Mouse (Mus musculus) c-Kit-positive CD71-positive TER-119-negative erythroid progenitor cells, embryonic 14.5 days (primary cell): ENCODE data around the gene Chrdl2.

Experiments
- DNase-seq: peaks from one replicate; pipeline ENCODE4 v3.0.0-alpha.2; 2013; ENCODE audit warnings: low read depth

Gene Chrdl2

GRCm38 (mm10) chr7:99982256-99983242 is 23.4 kb upstream of the Chrdl2 start:
- DNase-seq: no peak

- no peak for DNase-seq
Observed at GRCm38 (mm10) chr7:99988725-99989124, 17.2 kb upstream of the Chrdl2 start.

DNA sequence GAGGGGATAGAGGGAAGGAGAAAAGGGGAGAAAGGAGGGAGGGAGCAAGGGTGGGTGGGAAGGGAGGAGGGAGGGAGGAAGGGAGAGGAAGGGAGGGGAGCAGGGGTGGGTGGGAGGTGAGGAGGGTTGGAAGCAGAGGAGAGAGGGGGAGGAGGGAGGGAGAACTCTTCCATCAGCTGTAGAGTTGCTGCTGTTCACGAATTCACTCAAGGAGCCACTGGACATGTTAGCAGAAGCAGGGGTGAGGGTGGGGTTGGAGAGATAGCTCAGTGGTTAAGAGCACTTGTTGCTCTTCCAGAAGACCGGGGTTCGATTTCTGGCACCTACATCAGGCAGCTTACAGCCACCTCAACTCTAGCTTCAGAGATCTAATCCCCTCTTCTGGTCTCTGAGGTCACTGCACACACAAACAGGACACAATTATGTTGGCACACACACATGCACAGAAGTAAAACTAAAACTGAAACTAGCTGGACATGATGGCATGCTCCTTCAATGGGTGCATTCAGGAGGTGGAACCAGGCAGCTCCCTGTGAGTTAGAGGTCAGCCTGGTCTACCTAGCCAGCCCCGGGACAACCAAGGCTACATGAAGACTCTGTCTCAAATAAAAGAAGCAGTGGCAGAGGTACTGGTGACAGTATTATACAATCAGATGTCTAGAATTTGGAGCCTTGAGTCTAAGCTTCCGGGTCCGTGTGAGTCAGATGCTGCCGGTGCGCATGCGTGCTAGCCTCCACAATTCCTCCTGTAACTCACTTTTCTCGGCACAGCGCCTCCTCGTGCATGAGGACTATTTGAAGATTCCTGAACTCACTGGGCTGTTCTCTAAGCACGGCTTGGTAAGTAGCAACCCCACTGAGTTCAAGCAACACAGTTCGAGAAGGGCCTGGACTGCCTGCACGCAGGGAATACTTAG is 15.9 kb upstream of the Chrdl2 start:
- DNase-seq: no peak

DNA sequence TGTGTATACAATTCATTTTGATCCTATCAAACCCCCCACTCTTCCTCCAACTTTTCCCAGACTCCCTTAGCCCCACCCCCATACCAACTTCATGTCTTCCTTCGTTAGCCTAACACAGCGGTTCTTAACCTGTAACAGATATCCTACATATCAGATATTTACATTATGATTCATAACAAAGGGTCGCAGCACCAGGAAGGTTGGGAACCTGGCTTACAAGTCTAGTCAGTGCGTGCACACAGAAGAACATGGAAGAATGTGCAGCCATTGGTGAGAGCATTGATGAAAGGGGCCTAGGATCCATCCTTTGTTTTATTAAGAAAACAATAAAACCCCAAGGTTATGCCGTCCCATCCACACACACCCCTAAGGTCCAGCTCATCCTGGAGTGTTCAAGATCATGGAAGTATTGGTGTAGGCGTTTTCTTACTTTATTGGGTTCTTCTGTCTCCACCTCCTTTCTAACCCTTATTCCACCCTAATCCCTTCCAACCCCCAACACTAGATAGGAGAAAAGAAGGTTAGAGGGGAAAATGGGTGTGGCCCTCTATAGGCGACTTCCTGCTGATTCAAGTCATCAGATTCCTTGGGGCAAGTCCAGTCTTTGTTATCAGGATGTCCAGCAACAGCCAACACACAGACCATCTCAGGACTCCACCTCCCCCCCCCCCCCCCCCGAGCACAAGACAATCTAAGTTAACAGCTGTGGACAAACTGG is 14.8 kb upstream of the Chrdl2 start:
- no peak for DNase-seq

DNA sequence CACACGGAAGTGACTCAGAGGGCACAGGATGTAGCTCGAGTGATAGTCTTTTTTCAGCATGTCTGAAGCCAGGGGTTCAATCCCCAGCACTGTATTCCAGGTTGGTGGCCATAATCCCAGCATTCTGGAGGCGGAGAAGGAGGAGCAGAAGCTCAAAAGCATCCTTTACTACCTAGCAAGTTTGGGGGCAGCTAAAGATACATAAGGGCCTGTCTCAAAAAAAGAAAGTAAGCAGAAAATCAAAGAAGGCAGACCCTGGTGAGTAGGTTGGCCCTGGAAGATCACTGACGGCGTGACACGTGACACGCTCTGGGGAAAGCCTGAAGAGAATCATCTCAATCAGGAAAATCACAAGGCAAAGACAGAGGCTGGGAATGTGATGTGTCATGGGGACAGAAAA is 12.8 kb upstream of the Chrdl2 start:
- DNase-seq: no peak

GRCm38 (mm10) chr7:99995186-99995585 is 10.8 kb upstream of the Chrdl2 start:
- no peak for DNase-seq

- no peak for DNase-seq
Observed at GRCm38 (mm10) chr7:99998668-99999067, 7.3 kb upstream of the Chrdl2 start.

- no peak for DNase-seq
Observed at GRCm38 (mm10) chr7:100003781-100004180, 2.2 kb upstream of the Chrdl2 start.

- no peak for DNase-seq
Observed at GRCm38 (mm10) chr7:100006411-100006810, 439 bp downstream of the Chrdl2 start.

GRCm38 (mm10) chr7:100008765-100009164 is 2.8 kb downstream of the Chrdl2 start:
- no peak for DNase-seq

GRCm38 (mm10) chr7:100009640-100010039 is 3.7 kb downstream of the Chrdl2 start:
- DNase-seq: peak; percentile 39

GRCm38 (mm10) chr7:100010711-100011110 is 4.7 kb downstream of the Chrdl2 start:
- DNase-seq: no peak

DNA sequence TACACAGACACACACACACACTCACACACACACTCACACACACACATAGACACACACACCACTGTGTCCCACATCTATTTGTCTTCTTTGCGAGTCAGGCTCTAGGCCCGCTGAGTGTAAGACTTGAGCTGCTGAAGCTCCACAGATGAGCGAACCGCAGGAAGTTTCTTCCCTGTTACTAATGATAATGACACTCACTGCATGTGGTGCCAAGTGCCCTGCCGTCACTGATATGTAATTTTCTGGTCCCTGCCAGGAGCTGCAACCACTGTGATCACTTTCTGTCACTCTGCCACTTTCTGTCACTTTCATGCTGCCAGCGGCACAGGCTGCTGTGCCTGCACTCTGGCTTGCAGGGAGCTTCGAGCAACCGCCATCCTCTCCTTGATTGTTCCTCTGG is 6.1 kb downstream of the Chrdl2 start:
- DNase-seq: no peak

DNA sequence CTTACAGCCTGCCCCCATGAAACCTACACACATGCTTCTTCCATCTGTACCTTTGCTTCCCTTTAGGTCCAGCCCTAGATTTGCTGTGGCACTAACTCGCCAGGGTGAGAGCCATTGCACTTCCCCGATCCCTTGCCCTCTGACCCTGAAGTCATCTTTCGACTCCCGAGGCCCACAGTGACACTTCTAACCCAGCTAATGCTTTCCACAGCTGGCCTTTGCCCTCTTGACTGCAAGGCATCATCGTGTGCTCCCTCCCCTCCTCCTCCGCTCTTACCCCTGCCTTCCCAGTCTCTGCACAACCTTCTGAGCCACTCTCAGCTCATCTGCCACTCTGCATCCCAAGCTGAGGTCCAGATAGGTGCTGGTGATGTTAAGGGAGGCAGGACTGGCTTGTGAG is 6.5 kb downstream of the Chrdl2 start:
- no peak for DNase-seq

- no peak for DNase-seq
Observed at GRCm38 (mm10) chr7:100014123-100014600, 8.2 kb downstream of the Chrdl2 start.

- DNase-seq: no peak
Observed at GRCm38 (mm10) chr7:100017056-100017455, 11.1 kb downstream of the Chrdl2 start.

GRCm38 (mm10) chr7:100027353-100027752 is 21.4 kb downstream of the Chrdl2 start:
- no peak for DNase-seq

- DNase-seq: peak; percentile 33
Observed at GRCm38 (mm10) chr7:100029307-100029706, 23.3 kb downstream of the Chrdl2 start.

DNA sequence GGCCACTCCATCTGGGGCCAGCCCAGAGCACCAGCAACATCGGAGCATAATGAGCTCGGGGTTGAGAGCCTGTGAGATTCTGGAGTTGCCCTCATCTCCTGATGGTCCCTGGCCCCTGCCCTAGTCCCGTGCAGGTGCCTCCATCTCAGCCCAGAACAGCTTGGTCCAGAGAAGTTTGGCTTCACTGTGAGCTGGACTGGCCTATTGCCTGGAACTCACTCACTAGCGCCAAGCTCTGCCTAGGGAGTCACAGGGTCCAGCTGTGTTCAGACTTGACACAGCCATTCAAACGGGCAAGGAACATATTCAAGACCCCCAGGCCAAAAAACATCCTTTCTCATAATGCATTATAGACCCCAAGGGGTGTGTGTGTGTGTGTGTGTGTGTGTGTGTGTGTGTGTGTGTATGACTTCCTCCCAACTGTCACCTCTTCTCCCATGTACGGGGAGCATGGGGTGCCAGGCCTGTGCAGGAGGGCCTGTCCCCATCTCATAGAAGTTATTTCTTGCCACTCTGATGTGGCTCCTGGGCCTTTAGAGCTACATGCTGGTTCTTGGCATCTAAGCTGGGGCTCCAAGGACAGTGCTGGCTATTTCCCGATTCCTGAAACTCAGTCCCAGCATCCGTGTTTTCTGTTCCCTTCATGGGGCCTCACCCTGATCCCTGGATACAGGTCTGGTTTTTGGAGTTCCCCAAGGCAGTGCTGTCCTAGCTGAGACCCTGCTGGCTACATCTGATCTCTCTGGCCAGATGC is 25.2 kb downstream of the Chrdl2 start:
- no peak for DNase-seq

DNA sequence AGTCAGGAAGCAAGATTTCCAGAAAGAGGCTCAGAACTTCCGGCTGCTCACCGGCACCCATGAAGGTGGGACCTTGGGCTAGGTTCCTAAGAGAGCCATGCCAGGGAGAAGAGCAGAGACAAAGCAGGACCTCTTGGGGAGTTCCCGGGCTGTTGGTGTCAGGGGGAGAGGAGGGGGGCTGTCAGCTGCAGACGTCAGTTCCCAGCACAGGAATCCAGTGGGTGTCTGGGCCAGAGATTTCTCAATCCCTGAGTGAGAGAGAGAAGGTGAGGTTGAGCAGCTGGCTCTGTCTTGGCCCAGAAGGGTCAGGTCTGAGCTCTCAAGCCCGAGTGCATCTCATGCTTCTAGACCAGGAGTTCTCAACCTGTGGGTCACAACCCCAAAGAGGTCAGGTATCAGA is 27.7 kb downstream of the Chrdl2 start:
- no peak for DNase-seq

GRCm38 (mm10) chr7:100034815-100035463 is 29.0 kb downstream of the Chrdl2 start:
- no peak for DNase-seq
